Mouse (Mus musculus) neural tube, embryonic 12.5 days (tissue): ENCODE measurements around the gene Rnf212b. TPM values are rescaled to one million over a fixed set of nuclear protein-coding genes. Genes with fewer than 3 reads are reported as not detected.

ENCODE experiments used
- polyA plus RNA-seq: library from polyadenylated mRNA; unstranded; fragments of >200 nt; fragmentation: Nextera tagmentation; extraction: Ambion mirVana; gene quantifications from 2 replicates; pipeline ENCODE4 v1.2.1, GENCODE M21; 2016

The Rnf212b gene
- polyA plus RNA-seq, 1 experiment from 2014 or later = not detected

Other genes with a start within 250 kb of the Rnf212b start
- 32.9 and 36.6 TPM in 2 replicates for gene Ajuba, start 236.6 kb upstream of the Rnf212b start, polyA plus RNA-seq
- gene 4931414P19Rik, start 208.1 kb upstream of the Rnf212b start, polyA plus RNA-seq = 8.4 and 8.6 TPM in 2 replicates
- gene Psmb5, start 196.1 kb upstream of the Rnf212b start, polyA plus RNA-seq = 404 and 429 TPM in 2 replicates
- gene Psmb11, start 192.7 kb upstream of the Rnf212b start, polyA plus RNA-seq = not detected in 2 replicates
- not detected in 2 replicates for gene Gm17606, start 173.2 kb upstream of the Rnf212b start, polyA plus RNA-seq
- gene Cdh24, start 172.8 kb upstream of the Rnf212b start, polyA plus RNA-seq = 9.5 and 10.0 TPM in 2 replicates
- 92.0 and 93.3 TPM in 2 replicates for gene 1700123O20Rik, start 127.9 kb upstream of the Rnf212b start, polyA plus RNA-seq
- 140 and 167 TPM in 2 replicates for gene Acin1, start 127.2 kb upstream of the Rnf212b start, polyA plus RNA-seq
- 0.10 and 0.17 TPM in 2 replicates for gene Gm29776, start 115.3 kb upstream of the Rnf212b start, polyA plus RNA-seq
- 0.15 TPM in 1 of 2 replicates, not detected in the other for gene Cebpe, start 102.0 kb upstream of the Rnf212b start, polyA plus RNA-seq
- 3.1 and 3.7 TPM in 2 replicates for gene Slc7a8, start 32.2 kb upstream of the Rnf212b start, polyA plus RNA-seq
- gene Homez, start 56.8 kb downstream of the Rnf212b start, polyA plus RNA-seq = 15.7 and 16.6 TPM in 2 replicates
- 1.1 and 1.4 TPM in 2 replicates for gene Ppp1r3e, start 63.4 kb downstream of the Rnf212b start, polyA plus RNA-seq
- gene Bcl2l2, start 69.2 kb downstream of the Rnf212b start, polyA plus RNA-seq = 3.8 and 4.1 TPM in 2 replicates
- gene Gm20521, start 69.3 kb downstream of the Rnf212b start, polyA plus RNA-seq = not detected in 2 replicates
- gene Pabpn1, start 78.4 kb downstream of the Rnf212b start, polyA plus RNA-seq = 214 and 236 TPM in 2 replicates
- 126 and 131 TPM in 2 replicates for gene Slc22a17, start 99.0 kb downstream of the Rnf212b start, polyA plus RNA-seq
- 29.1 and 31.2 TPM in 2 replicates for gene Efs, start 112.0 kb downstream of the Rnf212b start, polyA plus RNA-seq
- gene Il25, start 118.6 kb downstream of the Rnf212b start, polyA plus RNA-seq = 0.19 and 0.48 TPM in 2 replicates
- 6.7 and 7.2 TPM in 2 replicates for gene Cmtm5, start 122.1 kb downstream of the Rnf212b start, polyA plus RNA-seq
- 2.9 and 3.8 TPM in 2 replicates for gene Myh6, start 152.8 kb downstream of the Rnf212b start, polyA plus RNA-seq
- gene Gm17428, start 162.8 kb downstream of the Rnf212b start, polyA plus RNA-seq = not detected in 2 replicates
- 7.0 and 11.3 TPM in 2 replicates for gene Myh7, start 180.5 kb downstream of the Rnf212b start, polyA plus RNA-seq
- 64.1 and 69.1 TPM in 2 replicates for gene Ngdn, start 201.3 kb downstream of the Rnf212b start, polyA plus RNA-seq